Mouse (Mus musculus) erythroblast, embryonic 14.5 days (primary cell): ENCODE data around the gene Cenpv.

Experiments used
- GATA1 ChIP-seq: IDR thresholded peaks from 2 replicates; pipeline ENCODE4 v1.6.1; 2012; ENCODE audit warnings: low read length, inconsistent platforms, mixed read lengths
- TAL1 ChIP-seq: IDR thresholded peaks from 3 replicates; pipeline ENCODE4 v1.6.1; 2012; ENCODE audit warnings: low read length, inconsistent platforms, mixed read lengths

- TF ChIP-seq TAL1 (no peak), GATA1 (no peak)
These were observed 59.5 kb downstream of the Cenpv start for GRCm38 (mm10) chr11:62479581-62479980.
